Mouse (Mus musculus) left cerebral cortex, adult 2 months (tissue): ENCODE results near the gene Hyal2. TPM values are rescaled to one million over a fixed set of nuclear protein-coding genes. Genes with fewer than 3 reads are reported as not detected.
A peak's percentile ranks its signal among the peaks of the same experiment; 100 is the strongest.

Experiments
- DNase-seq, 2 experiments: peaks; one replicate each; pipeline ENCODE4 v3.0.0; 2021 to 2022; ENCODE audit warnings: low spot score in 2 of 2, mixed read lengths in 1 of 2; ENCODE audit errors: extremely low spot score in 1 of 2
- H3K27ac ChIP-seq: fragments of 200-600 bp; 2 replicates; pipeline ENCODE4 v1.8.1; 2022
- H3K4me3 ChIP-seq: fragments of 200-600 bp; 2 replicates; pipeline ENCODE4 v1.8.1; 2022
- CTCF ChIP-seq: fragments of 200-600 bp; IDR thresholded peaks from 2 replicates; pipeline ENCODE4 v1.8.1; 2022; ENCODE audit warnings: antibody characterized with exemption, mild to moderate bottlenecking, moderate library complexity
- intact Hi-C: fragments of 180-260 bp; cut with DNase I; formaldehyde crosslinking; loops from one replicate; pipeline ENCODE4 v1.15.1; 2025
- total RNA-seq, 2 experiments: library from RNA; stranded (reverse); gene quantifications; 2 replicates each; pipeline ENCODE4 v1.2.3; 2021

Hyal2 gene
- total RNA-seq, 2 experiments from 2014 or later: 14.9 TPM

GRCm38 (mm10) chr9:107547957-107548356, 19.8 kb upstream of the Hyal2 start:
- intact Hi-C loops: no loop called here
- no peak for DNase-seq
- no peak overlapping the region for H3K4me3 ChIP-seq
- no peak overlapping the region for H3K27ac ChIP-seq
- no peak for TF ChIP-seq CTCF

GRCm38 (mm10) chr9:107548820-107549219, 18.9 kb upstream of the Hyal2 start:
- intact Hi-C loops: no loop called here
- DNase-seq: no peak
- no peak overlapping the region for H3K27ac ChIP-seq
- no peak for TF ChIP-seq CTCF
- H3K4me3 ChIP-seq: no peak overlapping the region

DNA sequence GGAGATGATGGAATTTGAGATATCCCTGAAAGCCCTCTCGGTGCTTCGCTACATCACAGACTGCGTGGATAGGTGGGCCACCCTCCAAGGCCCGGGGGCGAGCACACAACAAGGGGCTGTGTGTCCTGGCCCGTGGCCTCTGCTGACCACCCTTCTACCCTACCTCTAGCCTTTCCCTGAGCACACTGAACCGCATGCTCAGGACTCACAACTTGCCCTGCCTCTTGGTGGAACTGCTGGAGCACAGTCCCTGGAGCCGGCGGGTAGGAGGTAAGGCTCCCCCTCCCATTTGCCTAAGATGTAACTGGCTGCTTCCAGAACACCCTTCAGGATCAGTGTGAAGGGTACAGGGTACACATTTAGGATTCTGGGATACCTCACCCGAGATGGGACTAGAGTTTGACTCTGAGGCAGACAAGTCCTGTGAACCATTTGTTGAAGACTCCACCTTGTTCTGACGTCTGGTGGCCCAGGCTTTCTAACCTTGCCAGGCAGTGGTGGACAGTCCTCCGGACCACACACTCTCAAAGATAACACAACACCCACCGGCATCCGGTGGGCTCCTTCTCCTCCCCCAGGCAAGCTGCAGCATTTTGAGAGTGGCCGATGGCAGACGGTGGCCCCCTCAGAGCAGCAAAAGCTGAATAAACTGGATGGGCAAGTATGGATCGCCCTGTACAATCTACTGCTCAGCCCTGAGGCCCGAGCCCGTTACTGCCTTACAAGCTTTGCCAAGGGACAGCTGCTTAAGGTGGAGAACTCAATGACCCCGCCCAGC, 18.3 kb upstream of the Hyal2 start:
- Histone ChIP-seq H3K4me3 (no peak overlapping the region), H3K27ac (no peak overlapping the region)
- intact Hi-C loops: no loop called here
- no peak for TF ChIP-seq CTCF
- DNase-seq: no peak

DNA sequence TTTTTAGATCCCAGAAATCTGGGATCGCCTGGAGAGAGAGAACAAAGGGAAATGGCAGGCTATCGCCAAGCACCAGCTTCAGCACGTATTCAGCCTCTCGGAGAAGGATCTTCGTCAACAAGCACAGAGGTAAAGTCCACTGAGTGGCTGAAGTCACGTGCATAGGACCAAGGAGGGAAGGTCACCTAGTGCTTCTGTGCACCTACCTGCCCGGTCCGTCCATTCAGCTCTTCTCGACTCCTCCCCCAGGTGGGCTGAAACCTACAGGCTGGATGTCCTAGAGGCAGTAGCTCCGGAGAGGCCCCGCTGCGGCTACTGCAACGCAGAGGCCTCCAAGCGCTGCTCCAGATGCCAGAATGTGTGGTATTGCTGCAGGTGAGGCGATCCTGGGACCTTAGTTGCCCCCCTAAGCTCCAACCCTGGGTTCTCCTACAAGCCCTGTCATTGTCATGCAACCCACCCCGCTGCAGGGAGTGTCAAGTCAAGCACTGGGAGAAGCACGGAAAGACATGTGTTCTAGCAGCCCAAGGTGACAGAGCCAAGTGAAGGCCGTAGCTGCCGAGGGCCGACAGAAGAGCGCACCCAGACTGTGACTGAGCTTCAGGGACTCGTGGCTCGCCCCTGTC, 17.1 kb upstream of the Hyal2 start:
- no peak for DNase-seq
- Histone ChIP-seq H3K27ac (no peak overlapping the region), H3K4me3 (no peak overlapping the region)
- intact Hi-C loops: no loop called here
- no peak for TF ChIP-seq CTCF

DNA sequence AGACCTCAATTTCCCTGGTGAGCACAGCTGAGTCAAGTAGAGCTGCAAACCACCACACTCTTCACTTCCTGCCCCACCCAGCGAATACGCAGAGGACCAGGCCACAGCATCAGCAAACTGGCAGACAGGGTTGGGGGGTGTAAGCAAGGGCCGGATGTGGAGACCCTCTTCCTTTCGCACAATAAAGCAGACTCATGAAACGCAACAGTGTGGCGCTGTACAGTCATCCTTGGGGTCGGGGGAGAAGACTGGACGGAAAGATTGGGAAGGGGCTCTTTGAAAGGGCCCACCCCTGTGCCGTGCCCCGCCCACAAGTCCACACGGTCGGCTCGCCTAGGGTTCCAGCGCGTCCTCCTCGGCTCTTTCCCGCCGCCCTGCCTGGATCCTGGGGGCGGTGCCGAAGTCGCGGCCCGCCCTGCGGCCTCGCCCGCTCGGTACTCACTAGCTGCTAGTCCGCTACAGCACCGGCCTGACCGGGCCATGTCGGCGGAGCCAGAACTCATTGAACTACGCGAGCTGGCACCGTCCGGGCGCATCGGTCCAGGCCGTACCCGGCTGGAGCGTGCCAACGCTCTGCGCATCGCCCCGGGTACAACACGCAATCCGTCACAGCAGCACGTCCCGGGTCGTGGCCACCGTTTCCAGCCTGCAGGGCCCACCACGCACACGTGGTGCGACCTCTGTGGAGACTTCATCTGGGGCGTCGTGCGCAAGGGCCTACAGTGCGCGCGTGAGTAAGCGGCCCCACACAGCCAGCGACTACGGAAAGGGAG, 16.4 kb upstream of the Hyal2 start, which contains the start of gene Rassf1:
Rassf1 (plus strand) TSS at position 439 of the 773 bp plus-strand sequence.
- intact Hi-C loops: no loop called here
- Histone ChIP-seq H3K27ac (no peak within 1 kb of the TSS), H3K4me3 (peak within 1 kb of the TSS; percentile 44)
- DNase-seq: no peak
- no peak for TF ChIP-seq CTCF

- Histone ChIP-seq H3K27ac (no peak overlapping the region), H3K4me3 (peak overlapping the region; percentile 44)
- TF ChIP-seq CTCF: no peak
- no peak for DNase-seq
- intact Hi-C loops: no loop called here
Observed at GRCm38 (mm10) chr9:107551890-107552355, 15.8 kb upstream of the Hyal2 start.

- no peak overlapping the region for H3K27ac ChIP-seq
- no peak overlapping the region for H3K4me3 ChIP-seq
- intact Hi-C loops: no loop called here
- no peak for TF ChIP-seq CTCF
- DNase-seq: no peak
Observed at GRCm38 (mm10) chr9:107552690-107553393, 14.9 kb upstream of the Hyal2 start.

GRCm38 (mm10) chr9:107553541-107554318, 14.0 kb upstream of the Hyal2 start:
- peak in 1 of 2 experiments; percentile 42 for DNase-seq
- Histone ChIP-seq H3K27ac (peak overlapping the region; percentile 78), H3K4me3 (peak overlapping the region; percentile 94)
- intact Hi-C loops: no loop called here
- no peak for TF ChIP-seq CTCF

GRCm38 (mm10) chr9:107554319-107554825, 13.4 kb upstream of the Hyal2 start:
- TF ChIP-seq CTCF: no peak; the same call in 1 of the 2 replicates
- intact Hi-C loops: no loop called here
- Histone ChIP-seq H3K4me3 (peak overlapping the region; percentile 94), H3K27ac (peak overlapping the region; percentile 93)
- DNase-seq: peak; percentile 90 to 95

- intact Hi-C loops: no loop called here
- DNase-seq: no peak
- Histone ChIP-seq H3K27ac (peak overlapping the region; percentile 93), H3K4me3 (peak overlapping the region; percentile 94)
- TF ChIP-seq CTCF: no peak
Observed at GRCm38 (mm10) chr9:107555031-107555457, 12.7 kb upstream of the Hyal2 start.
